Mouse (Mus musculus) stomach, postnatal 0 days (tissue): ENCODE measurements around the gene Rhpn2. TPM values are rescaled to one million over a fixed set of nuclear protein-coding genes. Genes with fewer than 3 reads are reported as not detected.

Experiments
- ATAC-seq: fragments of 200-750 bp; cut with Nextera tagmentation; 2 replicates; pipeline ENCODE4 v1.8.0; 2017; ENCODE audit not compliant: low FRiP score, low TSS enrichment
- DNase-seq: peaks from one replicate; pipeline ENCODE4 v3.0.0-alpha.2; 2016; ENCODE audit warnings: low spot score
- H3K27ac ChIP-seq: fragments of 300-500 bp; sonication (generic); replicated peaks from 2 replicates; pipeline ENCODE4 v1.5.1; 2014; ENCODE audit warnings: mild to moderate bottlenecking, control low read depth
- H3K27me3 ChIP-seq: fragments of 300-500 bp; sonication (generic); 2 replicates; pipeline ENCODE4 v1.6.1; 2014; ENCODE audit warnings: low read length; ENCODE audit not compliant: control insufficient read depth, insufficient read depth
- H3K36me3 ChIP-seq: fragments of 300-500 bp; sonication (generic); 2 replicates; pipeline ENCODE4 v1.6.1; 2014; ENCODE audit warnings: low read length, mixed read lengths; ENCODE audit not compliant: control insufficient read depth, insufficient read depth
- H3K4me1 ChIP-seq: fragments of 300-500 bp; sonication (generic); replicated peaks from 2 replicates; pipeline ENCODE4 v1.6.1; 2014; ENCODE audit warnings: antibody characterized with exemption; ENCODE audit not compliant: control insufficient read depth, insufficient read depth
- H3K4me2 ChIP-seq: fragments of 300-500 bp; sonication (generic); replicated peaks from 2 replicates; pipeline ENCODE4 v1.6.1; 2014; ENCODE audit warnings: low read depth, mild to moderate bottlenecking, control low read depth, moderate library complexity
- H3K4me3 ChIP-seq: fragments of 300-500 bp; sonication (generic); 2 replicates; pipeline ENCODE4 v1.5.1; 2014; ENCODE audit warnings: low read depth, low read length, control low read depth
- H3K9ac ChIP-seq: fragments of 300-500 bp; sonication (generic); 2 replicates; pipeline ENCODE4 v1.6.1; 2014; ENCODE audit warnings: mild to moderate bottlenecking, low read length, control low read depth, mixed read lengths
- H3K9me3 ChIP-seq: fragments of 300-500 bp; sonication (generic); 2 replicates; pipeline ENCODE4 v1.6.1; 2016; ENCODE audit warnings: low read length; ENCODE audit not compliant: control insufficient read depth
- CTCF ChIP-seq: IDR thresholded peaks from 2 replicates; pipeline ENCODE4 v1.5.1; 2016; ENCODE audit warnings: antibody characterized with exemption, low read depth, mild to moderate bottlenecking, moderate library complexity
- EP300 ChIP-seq: optimal IDR thresholded peaks from 2 replicates; pipeline ENCODE3; 2016; ENCODE audit warnings: antibody characterized with exemption
- WGBS: fragments of 180-500 bp; shearing (Covaris S2); extraction: QIAGEN DNeasy Blood & Tissue Kit; methylation state at CpG from one replicate; pipeline ENCODE4 v1.1.7; 2014; 5-methylcytosine and 5-hydroxymethylcytosine counted together
- polyA plus RNA-seq: library from polyadenylated mRNA; unstranded; fragments of >200 nt; fragmentation: Nextera tagmentation; extraction: Ambion mirVana; gene quantifications from 2 replicates; pipeline ENCODE4 v1.2.1, GENCODE M21; 2015

Gene Rhpn2
- polyA plus RNA-seq, 1 experiment from 2014 or later: 23.1 TPM

DNA sequence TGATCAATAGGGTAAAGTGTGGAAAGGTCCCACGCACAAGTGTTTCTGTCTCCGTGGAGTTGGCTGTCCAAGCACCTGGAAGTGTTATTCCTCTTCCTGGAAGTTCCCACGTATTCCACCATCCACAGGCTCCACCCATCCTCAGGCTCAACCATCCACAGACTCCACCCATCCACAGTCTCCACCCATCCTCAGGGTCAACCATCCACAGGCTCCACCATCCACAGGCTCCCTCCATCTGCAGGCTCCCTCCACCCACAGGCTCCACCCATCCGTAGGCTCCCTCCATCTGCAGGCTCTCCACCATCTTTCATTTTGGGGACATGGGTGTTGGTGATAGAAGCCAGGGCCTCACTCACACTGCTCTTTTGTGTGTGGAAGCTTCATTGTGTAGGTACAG is 67.2 kb downstream of the Rhpn2 start:
- Histone ChIP-seq H3K9me3 (no peaks in the 10 kb centered on the region), H3K36me3 (peaks cover 9% of the 10 kb centered on the region), H3K9ac (no peak overlapping the region), H3K4me1 (peaks cover 2% of the 10 kb centered on the region; the same call in 1 of the 2 replicates), H3K27me3 (no peaks in the 10 kb centered on the region), H3K4me2 (no peak overlapping the region), H3K27ac (no peak overlapping the region), H3K4me3 (no peak overlapping the region)
- DNase-seq: no peak
- ATAC-seq: no peak
- WGBS: 85% methylated on average over 4 of the region's 4 CpGs
- no peak for TF ChIP-seq EP300
- TF ChIP-seq CTCF: no peak

DNA sequence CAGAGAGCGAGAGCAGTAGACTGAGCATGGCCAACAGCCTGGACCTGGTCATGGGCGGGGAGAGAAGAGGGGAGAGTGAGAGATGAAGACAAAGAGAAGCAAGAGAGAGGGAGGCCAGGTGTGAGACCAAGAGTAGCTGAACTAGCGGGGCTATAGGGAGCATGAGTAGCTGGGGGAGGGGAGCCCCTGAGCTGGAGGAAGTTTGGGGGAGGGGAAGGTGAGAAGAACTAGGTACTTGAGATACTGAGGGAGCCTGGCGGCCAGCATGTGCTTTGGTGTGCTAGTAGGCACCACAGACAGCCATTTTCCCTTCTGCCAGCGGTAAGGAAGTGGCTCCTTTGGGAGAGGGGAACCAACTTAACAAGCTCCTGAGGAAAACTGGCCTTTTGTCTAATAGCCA is 81.3 kb downstream of the Rhpn2 start:
- peaks cover 7% of the 10 kb centered on the region for H3K36me3 ChIP-seq
- no peak overlapping the region for H3K4me2 ChIP-seq
- DNase-seq: no peak
- no peak overlapping the region for H3K9ac ChIP-seq
- no peak overlapping the region for H3K4me3 ChIP-seq
- H3K27me3 ChIP-seq: no peaks in the 10 kb centered on the region
- 74% methylated on average over 5 of the region's 5 CpGs for WGBS
- H3K9me3 ChIP-seq: no peaks in the 10 kb centered on the region
- no peak for ATAC-seq
- H3K4me1 ChIP-seq: no peaks in the 10 kb centered on the region
- TF ChIP-seq CTCF (no peak), EP300 (no peak)
- H3K27ac ChIP-seq: no peak overlapping the region

DNA sequence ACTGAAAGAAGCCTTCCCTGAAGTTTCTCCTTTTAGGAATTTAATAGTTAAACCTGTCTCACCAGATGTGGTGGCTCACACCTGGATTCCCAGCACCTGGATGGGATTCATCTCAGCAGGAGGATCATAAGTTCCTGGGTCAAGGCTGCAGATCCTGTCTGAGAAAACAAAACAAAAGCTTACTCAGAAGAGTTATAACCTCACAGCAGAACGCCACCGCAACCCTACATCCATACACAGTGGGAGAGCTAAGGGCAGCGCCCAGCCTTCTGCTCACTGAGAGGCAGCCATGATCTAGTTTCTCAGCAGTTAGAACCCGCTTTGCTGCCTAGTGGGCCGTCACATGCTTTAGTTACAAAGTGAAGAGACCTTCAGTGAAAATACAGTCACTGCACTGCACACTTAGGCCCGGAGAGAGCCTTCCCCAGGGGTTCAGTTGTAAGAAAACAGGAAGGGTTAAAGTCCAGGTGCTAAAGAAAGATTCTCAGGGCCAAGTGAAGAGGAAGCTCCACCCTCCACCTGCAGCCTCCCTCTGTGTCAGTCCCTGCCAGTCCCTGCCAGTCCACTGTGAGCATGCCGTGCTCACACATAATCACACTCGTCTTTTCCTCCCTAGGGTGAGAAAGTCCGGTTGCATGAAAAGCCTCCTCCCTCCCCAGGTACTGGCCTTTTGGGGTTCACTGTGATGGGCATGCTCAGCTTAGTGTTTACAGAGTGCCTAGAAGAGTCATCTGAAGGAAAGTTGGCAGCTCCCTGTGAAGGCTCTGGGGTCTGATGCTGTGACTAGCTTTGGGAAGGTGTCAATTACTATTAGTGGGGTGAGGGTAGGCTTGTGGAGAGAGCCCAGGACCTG is 82.1 kb downstream of the Rhpn2 start:
- Histone ChIP-seq H3K4me2 (no peak overlapping the region), H3K9me3 (no peaks in the 10 kb centered on the region), H3K27ac (peak overlapping the region; percentile 70), H3K4me3 (no peak overlapping the region), H3K36me3 (peaks cover 4% of the 10 kb centered on the region), H3K27me3 (no peaks in the 10 kb centered on the region), H3K4me1 (no peaks in the 10 kb centered on the region), H3K9ac (no peak overlapping the region)
- DNase-seq (peak; percentile 62), ATAC-seq (peak; percentile 88)
- no peak for TF ChIP-seq CTCF
- TF ChIP-seq EP300: no peak
- 54% methylated on average over 9 of the region's 9 CpGs for WGBS

DNA sequence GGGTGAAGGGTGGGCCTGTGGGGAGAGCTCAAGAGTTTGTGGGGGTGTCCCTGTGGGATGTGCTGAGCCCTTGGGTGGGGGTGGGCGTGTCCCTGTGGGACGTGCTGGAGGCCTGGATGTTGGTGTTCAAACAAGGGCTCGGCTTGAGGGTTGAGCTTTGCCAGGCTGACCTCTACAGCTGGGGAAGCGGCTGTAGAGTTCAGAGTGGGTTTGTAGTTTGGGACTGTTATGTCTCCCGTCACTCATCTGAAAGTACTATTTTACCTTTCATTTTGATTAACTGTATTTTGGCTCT is 82.6 kb downstream of the Rhpn2 start:
- TF ChIP-seq CTCF (no peak), EP300 (no peak)
- 52% methylated on average over 5 of the region's 5 CpGs for WGBS
- H3K4me1 ChIP-seq: no peaks in the 10 kb centered on the region
- DNase-seq (peak; percentile 44), ATAC-seq (peak; percentile 69)
- H3K4me3 ChIP-seq: no peak overlapping the region
- H3K27ac ChIP-seq: no peak overlapping the region
- H3K27me3 ChIP-seq: no peaks in the 10 kb centered on the region
- no peak overlapping the region for H3K9ac ChIP-seq
- no peaks in the 10 kb centered on the region for H3K9me3 ChIP-seq
- H3K4me2 ChIP-seq: no peak overlapping the region
- peaks cover 4% of the 10 kb centered on the region for H3K36me3 ChIP-seq

DNA sequence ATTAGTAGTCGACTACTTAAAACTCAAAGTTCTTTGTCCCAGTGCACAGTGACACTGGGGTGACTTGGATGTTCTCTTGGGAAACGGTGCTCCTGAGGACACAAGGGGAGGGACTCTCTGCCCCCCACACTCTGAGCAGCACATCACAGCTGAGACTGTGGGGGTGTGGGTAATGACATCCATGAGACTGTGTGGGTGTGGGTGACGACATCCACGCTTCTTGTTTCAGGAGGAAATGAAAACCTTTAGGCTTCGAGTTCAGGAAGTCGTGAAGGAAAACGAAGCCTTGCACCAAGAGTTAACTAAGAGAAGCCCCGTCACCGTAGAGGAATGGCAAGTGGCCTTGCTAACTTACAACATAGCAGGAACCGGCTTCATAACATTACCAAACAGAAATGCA is 89.1 kb downstream of the Rhpn2 start:
- ATAC-seq (no peak), DNase-seq (no peak)
- Histone ChIP-seq H3K36me3 (peaks cover 15% of the 10 kb centered on the region; the same call in 1 of the 2 replicates), H3K4me2 (no peak overlapping the region), H3K27ac (no peak overlapping the region), H3K4me3 (no peak overlapping the region), H3K27me3 (no peaks in the 10 kb centered on the region), H3K9ac (no peak overlapping the region), H3K4me1 (no peaks in the 10 kb centered on the region), H3K9me3 (no peaks in the 10 kb centered on the region)
- TF ChIP-seq EP300 (no peak), CTCF (no peak)
- 88% methylated on average over 10 of the region's 10 CpGs for WGBS

DNA sequence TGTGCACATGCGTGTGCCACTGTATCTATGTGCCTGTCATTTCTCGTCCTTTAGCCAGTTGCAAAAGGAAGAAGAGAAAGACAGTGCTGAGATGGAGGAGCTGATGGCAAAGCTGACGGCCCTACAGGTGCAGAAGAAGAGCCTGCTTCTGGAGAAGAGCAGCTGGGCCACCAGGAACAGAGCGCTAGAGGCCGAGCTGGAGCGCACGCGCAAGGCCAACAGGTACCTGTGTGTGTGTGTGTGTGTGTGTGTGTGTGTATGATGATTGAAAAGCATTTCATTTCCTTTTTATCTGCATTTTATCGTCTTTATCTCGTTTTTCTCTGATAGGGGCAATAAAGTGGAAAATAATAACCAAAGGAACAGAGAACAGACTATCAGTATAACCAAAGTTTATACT is 94.2 kb downstream of the Rhpn2 start:
- peaks cover 23% of the 10 kb centered on the region; the same call in 1 of the 2 replicates for H3K36me3 ChIP-seq
- WGBS: 87% methylated on average over 10 of the region's 10 CpGs

More for the DNA sequence above, 94.2 kb downstream of the Rhpn2 start:
- TF ChIP-seq EP300 (no peak), CTCF (no peak)
- no peak overlapping the region for H3K4me2 ChIP-seq
- H3K4me3 ChIP-seq: no peak overlapping the region
- no peak overlapping the region for H3K9ac ChIP-seq
- ATAC-seq (no peak), DNase-seq (no peak)
- H3K27me3 ChIP-seq: no peaks in the 10 kb centered on the region
- H3K4me1 ChIP-seq: no peaks in the 10 kb centered on the region
- no peak overlapping the region for H3K27ac ChIP-seq
- H3K9me3 ChIP-seq: no peaks in the 10 kb centered on the region
